Mouse (Mus musculus) G1E (cell line): ENCODE data around the gene Rad23b.

ENCODE experiments used
- CTCF ChIP-seq: IDR thresholded peaks from 2 replicates; pipeline ENCODE4 v1.5.1; 2012; ENCODE audit warnings: low read depth, low read length, inconsistent platforms, mixed read lengths
- GATA1 ChIP-seq: IDR thresholded peaks from 2 replicates; pipeline ENCODE4 v1.6.1; 2012; ENCODE audit warnings: borderline replicate concordance, low read length, inconsistent platforms, mixed read lengths
- GATA2 ChIP-seq: IDR thresholded peaks from 2 replicates; pipeline ENCODE4 v1.6.1; 2012; ENCODE audit warnings: low read depth, low read length, inconsistent platforms, borderline replicate concordance
- TAL1 ChIP-seq: conservative IDR thresholded peaks from 2 replicates; pipeline ENCODE4 v1.6.1; 2012; ENCODE audit warnings: low read depth, low read length, inconsistent platforms, mixed read lengths

GRCm38 (mm10) chr4:55327508-55327907 lies 22.3 kb upstream of the Rad23b start:
- TF ChIP-seq CTCF (no peak), GATA1 (no peak), TAL1 (no peak), GATA2 (no peak)
